Mouse (Mus musculus) liver, embryonic 14.5 days (tissue): ENCODE data around the gene Fut1.

ENCODE experiments used
- CTCF ChIP-seq: IDR thresholded peaks from 2 replicates; pipeline ENCODE4 v1.5.1; 2016; ENCODE audit warnings: antibody characterized with exemption, low read depth, control low read depth
- EP300 ChIP-seq: IDR thresholded peaks from 2 replicates; pipeline ENCODE4 v1.6.1; 2016; ENCODE audit warnings: antibody characterized with exemption, low read depth

GRCm38 (mm10) chr7:45605704-45606289, 11.3 kb upstream of the Fut1 start:
- TF ChIP-seq EP300 (no peak), CTCF (no peak)
